Mouse (Mus musculus) c-Kit-positive CD71-negative TER-119-negative erythroid progenitor cells, embryonic 14.5 days (primary cell): ENCODE data around the gene Tmeff1.
A peak's percentile ranks its signal among the peaks of the same experiment; 100 is the strongest.

Experiments
- DNase-seq: peaks from one replicate; pipeline ENCODE4 v3.0.0-alpha.2; 2013; ENCODE audit warnings: low read depth

Tmeff1 gene

DNA sequence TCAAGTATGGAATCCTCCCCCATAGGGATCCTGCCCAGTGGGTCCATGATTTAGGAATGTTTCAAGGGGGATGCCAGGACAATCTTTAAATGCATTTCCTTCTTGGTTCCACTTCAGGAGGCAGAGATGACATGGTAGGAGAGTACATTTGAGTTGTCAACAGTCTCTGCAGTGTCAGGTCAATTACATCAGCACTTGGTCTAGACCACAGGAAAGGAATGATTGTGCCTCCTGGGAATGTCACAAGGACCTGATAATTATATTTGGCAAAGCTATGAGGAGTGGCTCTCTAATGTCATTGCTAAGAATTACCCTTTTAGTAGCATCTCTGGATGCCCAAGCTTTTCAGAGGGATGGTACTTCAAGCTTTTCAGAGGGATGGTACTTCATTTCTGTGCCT is 20.0 kb upstream of the Tmeff1 start:
- no peak for DNase-seq

DNA sequence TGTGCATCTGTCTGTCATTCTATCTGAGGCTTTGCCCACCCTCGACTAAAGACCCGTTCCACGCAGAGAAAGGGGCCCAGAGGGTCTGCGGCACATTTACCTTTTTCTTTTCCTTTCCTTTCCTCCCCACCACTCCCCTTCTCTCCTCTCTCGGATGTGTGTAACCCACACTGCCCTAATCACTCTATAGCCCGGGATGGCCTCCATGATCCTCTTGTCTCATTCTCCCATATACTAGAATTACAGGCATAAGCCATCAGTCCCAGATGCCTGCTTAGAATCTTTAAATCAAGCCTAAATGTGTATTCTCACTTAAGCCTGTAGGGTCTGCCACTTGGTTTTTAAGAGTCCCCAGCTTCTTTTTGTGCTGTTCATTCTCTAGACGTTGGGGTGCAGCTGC is 8.6 kb upstream of the Tmeff1 start:
- no peak for DNase-seq

DNA sequence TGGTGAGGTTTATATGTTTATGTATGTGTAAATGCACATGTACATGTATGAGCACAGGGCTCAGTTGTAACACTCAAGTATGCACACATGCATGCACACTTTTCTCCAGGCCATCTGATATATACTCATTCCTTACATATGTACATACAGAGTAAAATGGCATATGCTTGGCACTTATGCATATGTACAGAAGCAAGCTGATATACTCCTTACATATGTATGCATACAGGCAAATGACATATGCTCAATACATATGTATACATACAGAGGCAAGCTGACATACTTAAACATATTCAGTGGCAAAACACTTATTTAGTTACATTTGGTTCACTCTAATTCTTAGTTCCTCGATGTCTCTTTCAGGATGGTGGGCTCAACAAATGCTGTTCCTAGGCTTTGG is 7.1 kb upstream of the Tmeff1 start:
- no peak for DNase-seq

DNA sequence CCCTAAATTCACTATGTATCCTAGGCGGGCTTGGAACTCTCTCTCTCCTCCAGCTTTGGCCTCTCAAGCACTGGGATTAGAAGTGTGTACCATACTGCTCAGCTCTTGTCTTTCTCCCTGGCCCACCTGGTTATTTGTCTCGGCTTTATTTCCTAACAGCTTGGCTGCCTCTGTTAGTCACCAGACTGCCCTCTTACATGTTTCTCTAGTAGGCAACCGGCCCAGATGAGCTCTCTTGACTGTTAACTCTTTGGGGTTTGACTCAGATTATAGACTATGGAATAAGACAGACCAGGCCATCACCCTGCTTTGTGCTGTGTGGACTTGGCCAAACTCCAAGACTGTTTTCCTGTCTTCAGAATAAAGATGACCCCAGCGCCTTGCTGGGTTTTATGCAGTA is 6.6 kb upstream of the Tmeff1 start:
- DNase-seq = no peak

DNA sequence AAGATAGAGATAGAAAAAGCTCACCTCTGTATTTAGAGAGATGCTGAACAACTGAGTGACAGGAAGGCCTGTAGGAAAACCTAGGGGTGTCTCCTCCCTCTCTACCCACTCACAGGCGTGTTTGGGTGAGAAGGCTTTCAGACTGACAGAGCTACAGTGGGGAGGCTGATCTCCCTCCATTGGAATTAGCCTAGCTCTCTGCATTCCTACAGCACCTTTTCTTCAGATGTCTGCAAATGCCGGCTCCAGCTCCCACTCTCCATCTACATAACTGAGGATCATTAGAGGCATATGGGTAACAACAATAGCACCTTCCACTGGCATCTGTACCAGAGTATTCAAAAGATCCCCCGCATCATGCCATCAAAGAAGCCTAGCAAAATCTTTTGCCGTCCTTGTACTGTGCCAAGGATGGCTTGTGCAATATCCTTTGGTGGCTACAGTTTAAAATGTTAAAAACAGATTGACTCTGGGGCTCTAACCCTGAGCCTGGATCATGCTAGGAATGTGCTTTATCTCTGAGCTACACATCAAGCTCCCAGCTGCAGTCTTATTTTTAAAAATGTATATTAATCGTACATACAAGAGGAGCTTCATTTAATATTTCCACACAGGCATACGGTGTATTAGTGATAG is 5.4 kb upstream of the Tmeff1 start:
- no peak for DNase-seq

DNA sequence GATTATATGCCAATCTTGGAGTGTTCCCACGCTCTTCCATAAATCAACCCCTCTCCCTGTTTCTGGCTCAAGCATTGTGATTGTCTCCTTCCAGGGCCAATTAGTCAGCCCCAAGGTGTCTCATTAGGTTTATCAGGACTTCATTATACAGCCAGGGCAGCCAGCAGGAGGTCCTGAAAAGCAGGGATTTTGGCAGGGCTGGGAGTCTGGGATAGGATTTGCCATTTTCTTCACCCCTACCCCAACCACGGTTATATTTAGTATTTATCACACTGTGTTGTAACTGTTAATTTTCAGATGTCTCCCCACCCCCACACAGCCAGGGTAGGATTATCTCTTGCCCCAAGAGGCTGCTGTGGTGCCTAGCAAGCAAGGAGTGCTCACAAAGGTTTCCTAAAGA is 3.8 kb upstream of the Tmeff1 start:
- DNase-seq = no peak

DNA sequence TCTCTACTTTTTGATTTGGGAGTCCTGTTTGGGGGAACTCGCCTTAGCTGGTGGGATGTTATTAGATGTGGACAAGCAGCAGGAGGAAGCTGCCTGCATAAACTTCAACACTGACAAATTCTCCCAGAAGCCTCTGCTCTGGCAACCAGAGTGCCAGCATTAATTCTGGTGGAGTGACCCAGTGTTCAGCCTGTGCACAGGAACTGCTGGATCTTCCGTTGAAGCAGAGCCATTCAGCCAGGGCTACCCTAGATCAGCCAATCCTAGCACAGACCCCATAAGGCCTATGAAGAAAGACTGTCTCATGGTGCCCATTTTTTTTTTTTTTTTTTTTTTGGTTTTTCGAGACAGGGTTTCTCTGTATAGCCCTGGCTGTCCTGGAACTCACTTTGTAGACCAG is 3.0 kb upstream of the Tmeff1 start:
- DNase-seq = no peak

DNA sequence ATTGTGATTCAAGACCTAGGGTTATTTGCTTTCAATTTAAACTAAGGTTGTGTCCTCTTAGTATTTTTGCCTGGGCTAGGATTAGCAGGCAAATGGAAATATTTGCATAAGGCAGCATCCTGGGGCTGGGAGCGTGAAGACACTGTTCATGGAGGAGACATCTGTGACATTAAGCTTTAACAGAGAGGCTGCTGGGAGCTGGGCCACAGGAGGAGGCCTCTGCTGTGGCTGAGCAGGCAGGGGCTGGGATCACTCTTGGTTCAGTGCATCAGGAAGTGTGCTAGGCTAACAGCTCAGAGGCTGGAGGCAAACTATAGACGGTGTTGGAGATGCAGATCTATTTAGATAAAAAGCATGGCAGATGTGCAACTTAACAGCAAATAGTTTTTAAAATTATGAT is 2.0 kb upstream of the Tmeff1 start:
- no peak for DNase-seq

DNA sequence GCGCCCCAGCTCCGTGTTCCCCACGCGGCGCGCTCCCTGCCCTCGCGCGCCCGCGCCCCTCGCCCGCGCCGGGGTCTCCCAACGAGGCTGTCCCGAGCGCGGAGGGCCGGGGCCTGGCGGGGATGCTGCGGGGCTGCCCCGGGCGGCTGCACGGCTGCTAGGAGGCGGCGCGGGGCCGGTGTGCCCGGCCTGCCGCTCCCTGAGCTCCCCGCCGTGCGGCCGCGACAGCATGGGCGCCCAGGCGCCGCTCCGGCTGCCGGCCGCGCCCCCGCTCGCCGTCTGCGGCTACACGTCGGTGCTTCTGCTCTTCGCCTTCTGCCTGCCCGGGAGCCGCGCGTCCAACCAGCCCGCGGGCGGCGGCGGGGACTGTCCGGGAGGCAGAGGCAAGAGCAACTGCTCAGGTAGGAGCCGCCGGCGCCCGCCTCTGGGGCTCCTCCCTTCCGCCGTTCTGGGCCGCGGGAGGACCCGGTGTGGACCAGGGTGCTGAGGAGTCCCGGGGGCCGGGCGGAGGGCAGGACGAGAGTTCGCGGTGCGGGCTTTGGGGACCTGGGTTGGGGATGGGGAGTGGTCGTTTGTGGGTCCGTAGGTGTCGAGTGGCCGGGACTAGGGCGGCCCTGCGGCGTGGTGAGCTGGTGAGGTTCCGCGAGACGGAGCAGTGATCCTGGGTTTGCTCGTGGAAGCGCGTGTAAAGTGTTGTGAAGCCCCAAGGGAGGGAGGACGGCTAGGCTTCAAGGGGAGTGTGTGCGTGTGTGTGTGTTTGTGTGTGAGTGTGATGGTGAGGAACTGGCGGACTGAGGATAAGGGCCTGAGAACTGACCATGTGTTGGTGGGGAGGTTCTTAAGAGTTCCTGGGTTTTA is 496 bp downstream of the Tmeff1 start:
- peak; percentile 14 for DNase-seq

DNA sequence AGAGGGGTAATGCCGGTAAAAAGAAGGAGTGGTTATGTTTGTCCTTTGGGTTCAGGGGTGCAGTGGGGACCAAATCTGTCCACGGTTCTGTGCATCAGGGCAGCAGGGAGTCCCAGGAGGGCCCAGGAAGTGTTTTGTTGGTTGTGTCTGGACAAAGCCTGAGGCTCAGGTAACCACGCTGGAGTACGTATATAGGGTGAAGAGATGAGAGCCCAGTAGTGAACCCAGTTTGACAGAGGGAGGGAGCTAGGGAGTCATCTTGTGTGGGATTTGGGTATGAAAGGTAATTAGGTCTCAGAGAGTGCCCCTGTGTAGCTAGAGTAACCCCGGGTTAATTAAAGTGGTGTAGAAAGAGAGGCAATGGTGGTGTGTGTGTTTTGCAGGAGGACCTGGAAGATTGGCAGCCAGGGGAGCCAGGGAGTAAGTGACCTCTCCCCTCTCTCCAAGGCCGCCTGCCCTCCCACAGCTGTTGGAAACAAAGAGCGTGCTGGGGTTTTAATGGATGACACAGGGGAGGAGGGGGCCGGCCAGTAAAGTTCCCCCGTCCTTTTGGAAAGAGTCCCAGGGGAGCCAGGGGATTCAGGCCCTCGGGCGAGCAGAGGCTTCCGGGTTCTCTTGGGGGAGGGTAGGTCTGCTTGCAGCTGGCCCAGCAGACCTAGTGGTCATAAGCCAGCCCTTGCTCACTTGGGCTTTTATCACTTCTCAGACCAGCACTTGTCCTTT is 1.3 kb downstream of the Tmeff1 start:
- no peak for DNase-seq

DNA sequence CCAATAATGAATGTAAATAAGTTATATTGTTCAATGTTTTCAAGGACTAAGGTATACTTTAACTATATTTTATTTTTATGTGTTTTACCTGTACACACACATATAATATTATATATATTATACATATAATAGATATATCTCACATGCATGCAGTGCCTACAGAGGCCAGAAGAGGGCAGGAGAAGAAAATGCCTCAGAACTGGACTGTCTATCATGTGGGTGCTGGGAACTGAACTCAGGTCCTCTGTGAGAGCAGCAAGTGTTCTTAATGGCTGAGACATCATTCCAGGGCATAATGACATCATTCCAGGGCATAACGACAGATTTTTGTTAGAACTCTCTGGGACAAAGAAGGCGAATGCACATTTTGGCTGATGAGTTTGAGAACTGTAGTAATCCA is 2.6 kb downstream of the Tmeff1 start:
- DNase-seq = no peak

DNA sequence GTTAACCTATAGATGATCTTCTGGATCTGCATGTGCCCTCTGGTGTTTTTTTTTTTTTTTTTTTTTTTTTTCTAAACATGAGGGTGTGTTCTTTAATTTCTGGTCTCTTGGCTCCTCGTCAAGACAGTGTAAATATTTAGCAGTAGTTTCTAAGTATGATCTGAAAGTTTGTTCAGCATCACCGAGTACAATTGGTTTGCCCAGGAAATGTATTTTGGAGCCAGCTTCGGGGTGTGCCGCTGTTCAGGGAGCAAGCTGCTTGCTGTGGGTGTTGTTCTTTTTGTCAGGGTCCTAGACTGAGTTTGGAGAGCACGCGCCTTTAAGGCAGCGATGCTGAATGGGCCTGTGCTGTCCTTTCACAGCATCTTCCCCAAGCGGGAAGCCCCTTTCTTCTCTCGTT is 3.6 kb downstream of the Tmeff1 start:
- no peak for DNase-seq

DNA sequence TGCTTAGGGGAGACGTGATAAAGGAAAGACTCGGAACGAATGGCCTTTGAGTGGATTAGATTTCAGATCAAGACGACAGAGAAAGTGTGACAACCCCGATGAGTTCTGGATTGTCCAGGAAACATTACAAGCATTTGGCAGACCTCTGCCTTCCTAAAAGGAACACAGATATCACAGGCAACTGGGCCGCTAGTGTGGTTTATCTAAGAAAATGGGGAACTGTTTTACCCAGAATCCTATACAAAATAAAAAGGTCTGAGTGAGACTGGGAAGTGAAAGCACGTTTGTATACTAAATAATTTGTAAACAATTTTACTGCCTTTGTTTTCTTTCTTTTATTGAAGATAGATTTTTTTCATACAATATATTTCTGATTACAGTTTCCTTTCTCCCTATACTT is 5.9 kb downstream of the Tmeff1 start:
- no peak for DNase-seq

DNA sequence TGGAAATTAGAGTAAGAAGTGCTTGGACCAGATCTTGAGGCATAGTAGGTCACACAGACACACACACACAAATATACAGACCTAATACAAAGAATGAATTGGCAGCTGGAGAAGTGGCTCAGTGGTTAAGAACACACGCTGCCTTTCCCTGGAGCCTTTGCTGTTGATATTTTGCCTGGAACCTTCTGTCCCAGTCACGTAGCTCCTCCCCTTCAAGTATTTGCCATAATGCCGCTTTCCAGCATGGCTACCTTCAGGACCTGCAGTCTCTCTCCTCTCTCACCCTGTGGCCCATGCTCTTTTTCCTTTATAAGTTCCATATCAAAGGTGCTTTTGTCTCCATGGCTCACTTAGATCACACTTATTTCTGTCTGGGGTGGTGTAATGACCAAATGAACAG is 6.4 kb downstream of the Tmeff1 start:
- no peak for DNase-seq

DNA sequence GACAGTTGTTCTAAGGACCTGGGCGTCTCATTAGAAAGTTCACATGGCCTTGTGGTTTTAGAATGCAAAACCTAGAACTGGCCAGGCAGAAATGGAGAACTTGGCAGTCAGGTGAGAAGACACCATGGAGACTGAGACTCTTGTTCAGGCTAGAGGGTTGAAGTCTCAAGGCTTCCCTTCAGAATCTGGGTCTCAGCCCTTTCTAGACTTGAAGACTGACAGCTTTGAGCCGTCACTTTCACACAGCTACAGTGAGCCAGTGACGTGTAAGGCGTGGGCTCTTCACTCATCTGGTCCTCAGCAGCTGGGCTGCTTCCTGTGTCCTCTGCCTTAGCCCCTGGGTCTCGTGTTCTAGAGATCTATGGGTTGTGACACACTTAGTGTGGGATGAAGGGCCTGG is 7.4 kb downstream of the Tmeff1 start:
- DNase-seq = no peak

DNA sequence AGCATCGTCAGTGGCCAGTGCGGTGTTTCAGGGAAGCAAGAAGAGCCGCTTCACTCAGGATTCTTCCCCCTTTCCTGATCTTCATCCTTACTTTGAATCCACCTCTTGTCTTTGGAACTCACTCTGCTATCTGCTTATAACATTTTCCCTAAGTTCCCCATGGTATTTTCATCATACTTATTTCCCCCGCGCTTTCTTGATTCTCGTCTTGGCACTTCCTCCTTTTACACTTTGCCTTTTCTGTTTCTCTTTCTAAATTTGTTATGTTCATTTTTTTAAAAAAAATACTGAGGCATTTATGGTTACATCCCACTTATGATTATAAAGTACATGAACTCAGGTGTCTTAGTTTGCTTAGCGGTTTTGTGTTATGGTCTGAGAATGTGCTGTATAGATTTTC is 7.9 kb downstream of the Tmeff1 start:
- DNase-seq = no peak

DNA sequence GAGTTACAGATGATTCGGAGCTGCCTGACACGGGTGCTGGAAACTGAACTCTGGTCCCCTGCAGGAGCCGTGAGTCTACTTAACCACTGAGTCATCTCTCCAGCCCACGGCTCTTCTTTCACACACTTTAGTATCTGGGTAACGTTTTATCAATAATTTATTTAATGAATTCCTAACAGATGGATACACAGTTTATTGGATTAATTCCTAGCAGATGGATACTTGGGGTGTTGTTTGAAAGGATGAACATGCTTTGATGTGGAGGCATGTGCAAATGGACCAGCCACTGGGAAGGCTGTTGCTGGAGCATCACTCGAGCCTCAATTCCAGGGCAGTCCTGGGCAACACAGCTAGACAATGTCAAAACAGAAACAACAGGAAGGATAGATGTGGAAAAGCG is 11.1 kb downstream of the Tmeff1 start:
- DNase-seq = no peak

DNA sequence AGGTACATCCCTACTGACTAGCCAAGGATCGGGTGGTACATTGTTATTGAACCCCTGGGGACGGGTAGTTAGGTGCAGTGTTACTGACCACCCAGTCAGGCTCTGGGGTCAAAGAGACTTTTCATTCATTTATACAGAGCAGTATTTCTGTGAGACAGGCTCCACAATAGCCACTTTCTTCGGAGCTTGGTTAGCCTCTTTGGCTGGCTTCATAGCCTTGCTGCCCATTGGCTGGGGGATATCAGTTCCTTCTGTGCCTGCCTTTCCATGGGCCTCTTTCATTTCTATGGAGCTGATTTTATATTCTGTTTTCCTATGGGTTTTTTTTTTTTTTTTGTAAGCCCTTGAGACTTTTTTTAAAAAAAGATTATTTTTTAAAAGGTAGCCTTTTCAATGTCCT is 20.7 kb downstream of the Tmeff1 start:
- DNase-seq = no peak

DNA sequence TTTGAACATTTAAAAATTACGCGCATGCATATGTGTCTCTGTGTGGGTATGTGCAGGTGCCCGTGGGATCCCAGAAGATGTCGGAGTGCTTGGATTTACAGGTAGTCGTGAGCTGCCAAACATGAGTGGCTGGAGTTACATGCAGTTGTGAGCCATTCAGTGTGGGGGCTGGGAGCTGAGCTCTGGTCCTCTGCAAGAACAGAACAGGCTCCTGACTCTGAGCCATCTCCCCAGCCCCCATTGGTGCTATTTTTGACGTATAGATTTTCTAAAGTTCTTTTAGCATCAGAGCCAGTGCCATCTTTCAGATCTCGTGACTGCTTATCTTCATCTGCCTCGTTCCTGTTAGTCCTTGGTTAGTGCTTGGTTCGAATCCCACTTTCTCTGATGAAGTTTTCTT is 24.5 kb downstream of the Tmeff1 start:
- no peak for DNase-seq

DNA sequence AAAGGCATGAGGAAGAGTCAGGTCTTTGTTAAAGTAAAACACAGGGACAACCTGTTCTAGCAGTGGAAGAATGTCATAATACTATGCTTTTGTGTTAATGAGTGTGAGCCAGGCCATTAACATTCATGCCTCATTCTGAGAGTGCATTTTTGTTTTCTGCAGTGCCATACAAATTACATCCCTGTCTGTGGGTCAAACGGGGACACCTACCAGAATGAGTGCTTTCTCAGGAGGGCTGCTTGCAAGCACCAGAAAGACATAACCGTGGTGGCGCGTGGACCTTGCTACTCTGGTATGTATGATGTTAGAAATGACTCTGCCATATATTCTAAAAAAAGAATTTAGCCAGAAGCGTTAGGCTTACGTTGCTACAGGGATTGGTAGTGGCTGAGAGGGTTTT is 25.3 kb downstream of the Tmeff1 start:
- no peak for DNase-seq

DNA sequence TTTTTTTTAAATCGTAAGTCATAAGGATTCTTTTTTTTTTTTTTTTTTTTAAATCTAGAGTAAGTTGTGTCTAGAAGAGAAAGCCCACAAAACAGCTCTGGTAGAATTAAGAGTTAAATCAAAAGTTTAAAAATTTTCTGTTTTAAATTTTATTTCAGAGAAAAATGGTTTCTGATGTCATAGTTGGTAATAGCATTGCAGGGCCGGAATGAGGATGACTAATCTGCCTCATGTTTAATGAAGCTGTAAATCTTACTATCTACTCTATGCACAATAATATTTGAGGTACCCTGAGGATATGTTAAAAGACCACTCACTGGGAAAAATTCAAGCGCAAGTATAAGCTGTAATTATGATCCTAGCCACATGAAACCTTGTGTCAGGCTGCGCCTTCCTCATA is 30.5 kb downstream of the Tmeff1 start:
- no peak for DNase-seq

DNA sequence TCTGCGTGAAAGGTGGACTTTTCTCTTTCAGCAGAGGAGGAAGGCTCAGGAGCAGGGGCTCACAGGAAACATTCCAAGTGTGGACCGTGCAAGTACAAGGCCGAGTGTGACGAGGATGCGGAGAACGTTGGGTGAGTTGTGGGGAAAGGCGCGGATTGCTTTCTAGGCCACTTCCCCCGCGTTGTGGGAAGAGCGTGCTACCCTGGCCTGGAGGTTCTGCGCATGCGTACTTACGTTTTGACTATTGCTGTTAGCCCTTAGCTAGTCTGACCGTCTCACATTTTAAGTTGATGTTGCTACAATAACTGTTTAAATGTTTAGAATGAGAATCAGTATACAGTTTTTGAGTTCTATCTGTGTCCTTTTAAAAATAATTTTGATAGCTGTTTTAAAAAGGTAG is 32.2 kb downstream of the Tmeff1 start:
- DNase-seq = no peak

DNA sequence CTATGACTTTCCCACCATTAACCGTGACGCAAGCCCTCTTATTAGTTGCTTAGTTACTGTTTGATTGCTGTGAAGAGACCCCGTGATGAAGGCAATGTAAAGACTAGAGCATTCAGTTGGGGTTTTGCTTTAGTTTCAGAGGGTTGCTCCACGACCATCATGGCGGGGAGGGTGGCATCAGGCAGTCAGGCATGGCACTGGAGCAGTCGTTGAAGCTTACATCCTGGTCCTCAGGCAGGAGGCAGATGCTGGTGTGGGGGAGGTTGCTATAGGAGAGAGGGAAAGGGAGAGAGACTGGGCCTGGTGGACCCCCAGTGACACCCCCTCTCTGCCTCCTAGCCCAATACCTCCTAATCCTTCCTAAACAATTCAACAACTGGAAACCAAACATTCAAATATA is 35.1 kb downstream of the Tmeff1 start:
- DNase-seq = no peak
